Mouse (Mus musculus) lung, embryonic 14.5 days (tissue): ENCODE measurements around the gene Mutyh. TPM values are rescaled to one million over a fixed set of nuclear protein-coding genes. Genes with fewer than 3 reads are reported as not detected.
"Not testable (repeated sequence)": the region's sequence is repeated elsewhere in the genome, so short reads cannot be mapped to it uniquely, and the experiment has no call there.

Experiments used
- ATAC-seq: fragments of 200-750 bp; cut with Nextera tagmentation; 2 replicates; pipeline ENCODE4 v1.8.0; 2017; ENCODE audit warnings: mild to moderate bottlenecking, moderate TSS enrichment, moderate library complexity; ENCODE audit not compliant: insufficient read depth
- DNase-seq: peaks from one replicate; pipeline ENCODE4 v3.0.0-alpha.2; 2015
- H3K27ac ChIP-seq: fragments of 300-500 bp; sonication (generic); 2 replicates; pipeline ENCODE4 v1.5.1; 2014; ENCODE audit warnings: low read depth, mild to moderate bottlenecking, moderate library complexity
- H3K27me3 ChIP-seq: fragments of 300-500 bp; sonication (generic); 2 replicates; pipeline ENCODE4 v1.6.1; 2014; ENCODE audit warnings: low read length, control low read depth; ENCODE audit not compliant: insufficient read depth
- H3K36me3 ChIP-seq: fragments of 300-500 bp; sonication (generic); 2 replicates; pipeline ENCODE4 v1.6.1; 2014; ENCODE audit warnings: control low read depth; ENCODE audit not compliant: insufficient read depth
- H3K4me1 ChIP-seq: fragments of 300-500 bp; sonication (generic); 2 replicates; pipeline ENCODE4 v1.6.1; 2014; ENCODE audit warnings: antibody characterized with exemption, control low read depth; ENCODE audit not compliant: insufficient read depth
- H3K4me2 ChIP-seq: fragments of 300-500 bp; sonication (generic); 2 replicates; pipeline ENCODE4 v1.6.1; 2014; ENCODE audit warnings: mild to moderate bottlenecking
- H3K4me3 ChIP-seq: fragments of 300-500 bp; sonication (generic); 2 replicates; pipeline ENCODE4 v1.5.1; 2014; ENCODE audit warnings: low read depth, low read length
- H3K9ac ChIP-seq: fragments of 300-500 bp; sonication (generic); 2 replicates; pipeline ENCODE4 v1.6.1; 2014
- H3K9me3 ChIP-seq: fragments of 300-500 bp; sonication (generic); 2 replicates; pipeline ENCODE4 v1.6.1; 2016; ENCODE audit warnings: low read depth, low read length, control low read depth
- CTCF ChIP-seq: IDR thresholded peaks from 2 replicates; pipeline ENCODE4 v1.5.1; 2016; ENCODE audit warnings: antibody characterized with exemption, low read depth
- WGBS: fragments of 180-500 bp; shearing (Covaris S2); extraction: QIAGEN DNeasy Blood & Tissue Kit; methylation state at CpG from one replicate; pipeline ENCODE4 v1.1.7; 2014; 5-methylcytosine and 5-hydroxymethylcytosine counted together
- polyA plus RNA-seq: library from polyadenylated mRNA; unstranded; fragments of >200 nt; fragmentation: Nextera tagmentation; extraction: Ambion mirVana; gene quantifications from 2 replicates; pipeline ENCODE4 v1.2.1, GENCODE M21; 2014

The Mutyh gene
- polyA plus RNA-seq, 1 experiment from 2014 or later = 14.7 TPM

DNA sequence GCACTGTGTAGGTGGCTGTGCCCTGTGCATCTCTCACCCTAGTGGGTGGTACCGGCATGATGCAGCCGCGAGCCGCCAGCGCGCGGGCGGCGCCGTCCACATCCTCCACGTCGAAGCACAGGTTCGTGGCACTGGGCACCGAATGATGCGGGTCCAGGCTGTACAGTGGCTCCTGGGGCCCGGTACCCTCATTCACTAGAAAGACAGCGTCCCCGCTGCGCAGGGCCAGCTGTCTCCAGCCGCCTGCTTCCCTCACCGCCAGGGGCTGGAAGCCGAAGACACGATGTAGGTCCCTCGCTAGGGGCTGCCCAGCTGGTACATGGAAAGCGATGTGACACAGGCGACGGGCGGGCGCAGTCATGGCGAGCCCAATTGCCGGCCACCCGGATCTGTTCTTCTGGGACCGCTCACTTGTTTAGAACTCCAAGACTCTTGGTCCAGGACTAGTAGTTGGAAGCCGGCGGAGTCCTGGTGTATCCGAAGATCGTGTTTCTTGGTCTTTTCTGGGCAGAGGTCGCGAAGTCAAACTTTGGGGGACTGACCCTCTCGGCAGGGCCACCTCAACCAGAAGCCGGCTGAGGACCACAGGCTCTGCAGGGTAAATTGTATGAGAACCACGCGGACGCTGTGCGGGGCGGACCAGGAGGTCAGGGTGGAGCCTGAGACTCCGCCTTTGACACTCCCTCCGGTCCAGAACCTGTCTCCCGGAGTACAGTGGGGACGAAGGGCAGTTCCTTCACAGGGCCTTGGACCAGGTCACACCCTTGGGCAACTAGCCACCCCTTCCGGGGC lies 13.6 kb downstream of the Mutyh start:
- WGBS = under 1% methylated on average over 51 of the region's 51 CpGs
- DNase-seq = peak; percentile 74
- peak overlapping the region; percentile 99 for H3K4me2 ChIP-seq
- peak overlapping the region; percentile 51 for H3K4me3 ChIP-seq
- peak; percentile 64 for TF ChIP-seq CTCF
- no peak overlapping the region for H3K27ac ChIP-seq
- peaks cover 7% of the 10 kb centered on the region; the same call in 1 of the 2 replicates for H3K4me1 ChIP-seq
- H3K9ac ChIP-seq = peak overlapping the region; percentile 48
- H3K36me3 ChIP-seq = peaks cover 9% of the 10 kb centered on the region
- no peaks in the 10 kb centered on the region for H3K9me3 ChIP-seq
- ATAC-seq = peak; percentile 83
- H3K27me3 ChIP-seq = peaks cover 12% of the 10 kb centered on the region

DNA sequence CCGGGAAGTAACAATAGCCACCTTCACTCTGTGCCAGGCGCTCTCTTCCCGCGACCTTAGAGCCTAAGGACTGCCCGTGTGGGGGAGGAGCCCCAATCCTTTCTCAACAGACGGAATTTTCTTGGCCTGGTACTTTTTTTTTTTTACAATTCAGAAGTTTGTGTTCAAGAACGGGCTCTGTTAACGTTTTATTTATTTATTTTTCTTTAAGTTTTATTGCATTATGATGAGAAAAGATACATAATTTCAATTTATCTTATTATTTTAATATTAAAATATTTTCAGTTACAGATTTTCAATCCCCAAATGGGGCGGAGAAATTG lies 14.1 kb downstream of the Mutyh start, which contains the start of gene Hpdl:
TSS of gene Hpdl (minus strand) at position 14 of the 323 bp plus-strand sequence.
- Histone ChIP-seq H3K4me3 (peak within 1 kb of the TSS; percentile 51), H3K9ac (peak within 1 kb of the TSS; percentile 48), H3K27ac (no peak within 1 kb of the TSS), H3K9me3 (no peaks in the 10 kb centered on the region), H3K36me3 (peaks cover 9% of the 10 kb centered on the region), H3K4me1 (peaks cover 7% of the 10 kb centered on the region; the same call in 1 of the 2 replicates), H3K4me2 (peak within 1 kb of the TSS; percentile 99), H3K27me3 (peaks cover 12% of the 10 kb centered on the region)
- DNase-seq = no peak
- WGBS = 10% methylated on average over 9 of the region's 9 CpGs
- ATAC-seq = no peak; the same call in 1 of the 2 replicates
- no peak for TF ChIP-seq CTCF

DNA sequence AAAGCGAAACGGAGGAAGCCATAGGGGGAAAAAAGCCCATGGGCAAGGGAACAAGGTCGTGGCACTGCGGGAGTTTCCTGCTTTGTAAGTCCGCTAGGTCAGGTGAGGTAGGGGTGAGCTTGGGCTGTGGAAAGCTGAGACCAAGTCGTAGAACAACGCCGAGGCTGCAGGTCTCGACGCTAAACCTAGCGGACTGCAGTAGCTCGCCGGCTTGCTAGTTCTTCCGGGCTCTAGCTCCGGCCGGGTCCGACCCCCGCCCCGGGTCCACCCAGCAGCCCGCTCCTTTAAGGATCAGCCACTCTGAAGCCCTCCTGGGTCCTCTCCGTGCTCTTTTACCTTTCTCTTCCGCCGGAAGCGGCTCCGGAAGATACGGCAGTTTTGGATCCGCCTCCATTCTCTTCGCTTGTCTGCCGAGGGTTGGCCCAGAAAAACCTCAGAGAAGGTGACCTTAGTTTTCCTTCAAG lies 17.1 kb downstream of the Mutyh start:
- DNase-seq (peak; percentile 79), ATAC-seq (0 out of 2 replicates have a peak, but pooled peaks have one; percentile 16)
- Histone ChIP-seq H3K27me3 (peaks cover 12% of the 10 kb centered on the region), H3K9ac (peak overlapping the region; percentile 74), H3K4me1 (peaks cover 7% of the 10 kb centered on the region; the same call in 1 of the 2 replicates), H3K4me3 (peak overlapping the region; percentile 52), H3K4me2 (peak overlapping the region; percentile 81), H3K9me3 (no peaks in the 10 kb centered on the region), H3K36me3 (no peaks in the 10 kb centered on the region), H3K27ac (peak overlapping the region; percentile 27; the same call in 1 of the 2 replicates)
- 0 out of 2 replicates have a peak, but pooled peaks have one; percentile 1 for TF ChIP-seq CTCF
- WGBS = 1% methylated on average over 29 of the region's 29 CpGs

DNA sequence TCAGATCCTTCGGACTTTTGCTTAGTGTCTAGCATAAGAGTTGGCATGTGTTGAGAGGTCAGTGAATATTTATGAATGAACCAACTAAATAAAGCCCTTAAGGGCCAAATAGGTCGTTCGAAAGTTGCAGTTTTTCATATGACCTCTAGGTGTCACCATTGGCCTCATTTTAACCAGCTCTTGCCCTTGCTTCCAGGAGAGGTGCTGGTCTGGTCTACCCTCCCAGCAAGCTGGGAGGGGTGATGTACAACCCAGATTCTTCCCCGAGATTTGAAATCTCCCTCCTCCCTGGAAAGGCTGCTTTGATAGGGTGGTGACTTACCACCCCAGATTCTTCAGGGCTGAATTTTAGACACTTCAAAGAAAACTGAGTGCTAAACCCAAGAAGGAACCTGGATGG lies 20.3 kb downstream of the Mutyh start:
- peak; percentile 79 for TF ChIP-seq CTCF
- Histone ChIP-seq H3K27ac (no peak overlapping the region), H3K9me3 (no peaks in the 10 kb centered on the region), H3K9ac (no peak overlapping the region), H3K27me3 (no peaks in the 10 kb centered on the region), H3K4me3 (no peak overlapping the region), H3K4me1 (peaks cover 4% of the 10 kb centered on the region; the same call in 1 of the 2 replicates), H3K4me2 (no peak overlapping the region), H3K36me3 (no peaks in the 10 kb centered on the region)
- peak; percentile 47; the same call in 1 of the 2 replicates for ATAC-seq
- peak; percentile 91 for DNase-seq
- 2% methylated on average over 4 of the region's 4 CpGs for WGBS

DNA sequence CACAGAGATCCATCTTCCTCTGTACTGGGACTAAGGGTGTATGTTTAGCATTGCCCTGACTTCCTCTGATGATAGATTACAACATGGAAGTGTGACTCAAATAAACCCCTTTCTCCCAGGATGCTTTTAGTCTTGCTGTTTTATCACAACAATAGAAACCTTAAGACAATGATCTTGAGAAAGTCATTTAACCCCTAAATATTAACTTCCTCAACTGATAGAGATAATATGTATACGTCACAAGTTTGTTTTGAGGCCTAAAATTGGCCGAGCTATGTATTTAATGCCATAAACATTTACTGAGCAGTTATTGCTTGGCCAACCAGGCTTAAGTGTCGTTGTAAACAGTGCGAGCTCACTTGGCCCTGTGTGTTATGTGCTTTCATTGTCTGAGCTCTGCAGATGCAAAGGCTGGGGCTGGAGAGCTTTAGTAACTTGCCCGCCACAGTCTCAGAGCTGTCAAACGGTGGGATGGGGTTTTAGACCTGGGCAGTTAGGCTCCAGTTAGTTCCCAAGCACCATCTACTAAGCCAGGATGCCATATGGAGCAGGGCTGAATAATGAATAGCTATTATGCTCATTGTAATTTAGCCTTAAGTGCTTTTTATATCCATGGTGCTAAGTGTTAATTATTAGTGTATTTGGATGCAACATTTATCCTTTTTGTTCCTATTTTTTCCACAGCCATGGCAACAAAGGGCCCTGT lies 22.0 kb downstream of the Mutyh start:
- TF ChIP-seq CTCF = no peak
- Histone ChIP-seq H3K4me1 (peaks cover 4% of the 10 kb centered on the region; the same call in 1 of the 2 replicates), H3K36me3 (no peaks in the 10 kb centered on the region), H3K9me3 (no peaks in the 10 kb centered on the region), H3K27ac (no peak overlapping the region), H3K27me3 (no peaks in the 10 kb centered on the region), H3K9ac (no peak overlapping the region), H3K4me3 (no peak overlapping the region), H3K4me2 (no peak overlapping the region)
- DNase-seq = peak; percentile 7
- 44% methylated on average over 6 of the region's 6 CpGs for WGBS
- ATAC-seq = no peak

DNA sequence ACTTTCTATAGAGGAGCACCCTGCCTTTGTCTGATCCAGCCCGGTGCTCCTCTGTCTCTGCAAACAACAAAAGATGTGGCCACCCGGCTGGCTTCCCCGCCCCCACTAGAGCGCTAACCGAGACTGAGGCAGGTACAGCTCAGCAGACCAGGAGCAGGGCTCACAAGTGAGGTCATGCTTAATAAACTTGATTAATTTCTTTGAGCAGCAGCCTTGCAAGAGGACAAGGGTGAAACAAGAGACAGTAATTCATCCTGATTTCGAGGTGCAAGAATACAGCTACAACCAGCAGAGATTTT lies 22.5 kb downstream of the Mutyh start:
- TF ChIP-seq CTCF = no peak
- H3K4me2 ChIP-seq = no peak overlapping the region
- peaks cover 3% of the 10 kb centered on the region; the same call in 1 of the 2 replicates for H3K4me1 ChIP-seq
- H3K4me3 ChIP-seq = no peak overlapping the region
- H3K27me3 ChIP-seq = no peaks in the 10 kb centered on the region
- DNase-seq (no peak), ATAC-seq (no peak)
- no peaks in the 10 kb centered on the region for H3K36me3 ChIP-seq
- H3K27ac ChIP-seq = no peak overlapping the region
- no peak overlapping the region for H3K9ac ChIP-seq
- WGBS = 29% methylated on average over 6 of the region's 6 CpGs
- H3K9me3 ChIP-seq = no peaks in the 10 kb centered on the region

DNA sequence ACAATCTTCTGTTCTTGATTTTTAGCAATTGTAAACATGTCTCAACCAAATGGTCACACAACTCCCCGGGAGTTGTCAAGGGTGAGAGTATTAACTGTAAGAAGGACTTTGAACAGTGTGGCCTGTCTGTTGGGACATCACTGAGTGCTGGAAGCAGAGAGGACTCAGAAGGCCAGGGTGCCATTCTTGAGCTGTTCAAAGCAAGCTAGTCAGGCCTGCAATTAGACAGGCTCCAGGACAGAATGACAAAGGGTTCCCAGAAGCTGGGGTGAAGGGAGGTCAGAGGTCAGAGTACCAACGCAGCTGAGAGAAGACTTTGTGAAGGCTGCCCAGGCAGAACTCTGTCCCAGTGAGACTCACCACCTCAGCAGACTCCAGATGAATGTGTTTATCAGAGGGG lies 31.5 kb downstream of the Mutyh start:
- 20% methylated on average over 2 of the region's 2 CpGs for WGBS
- H3K27ac ChIP-seq = no peak overlapping the region

DNA sequence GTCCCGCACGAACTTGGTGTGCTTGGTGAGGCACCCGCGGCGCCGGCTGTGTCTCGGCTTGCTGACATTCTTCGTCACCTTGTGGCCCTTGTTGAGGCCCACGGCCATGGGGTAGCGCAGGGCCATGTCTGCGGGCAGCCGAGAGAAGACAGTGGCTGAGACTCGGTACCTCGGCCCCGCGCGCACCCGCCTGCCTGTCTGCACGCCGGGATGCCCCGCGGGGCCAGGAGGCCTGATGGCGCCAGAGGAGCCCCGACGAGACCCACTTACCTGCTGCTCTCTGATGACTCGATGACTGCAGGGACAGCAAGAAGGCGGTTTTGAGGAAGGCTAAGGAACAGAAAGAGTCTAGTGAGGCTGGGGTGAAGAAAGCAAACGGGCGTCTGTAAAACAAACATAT lies 32.6 kb downstream of the Mutyh start:
- not testable (repeated sequence) for DNase-seq, H3K36me3 ChIP-seq, ATAC-seq, H3K9ac ChIP-seq, H3K4me3 ChIP-seq, H3K4me1 ChIP-seq, H3K27ac ChIP-seq, H3K9me3 ChIP-seq
- Histone ChIP-seq H3K27me3 (peaks cover 11% of the 10 kb centered on the region; the same call in 1 of the 2 replicates), H3K4me2 (peak overlapping the region; percentile 35; the same call in 1 of the 2 replicates)
- WGBS = 8% methylated on average over 19 of the region's 29 CpGs

More for the DNA sequence above, 31.5 kb downstream of the Mutyh start:
- Histone ChIP-seq H3K9me3 (no peaks in the 10 kb centered on the region), H3K4me3 (no peak overlapping the region), H3K9ac (no peak overlapping the region), H3K27me3 (peaks cover 11% of the 10 kb centered on the region; the same call in 1 of the 2 replicates), H3K36me3 (no peaks in the 10 kb centered on the region), H3K4me2 (no peak overlapping the region), H3K4me1 (no peaks in the 10 kb centered on the region)
- no peak for ATAC-seq
- no peak for TF ChIP-seq CTCF
- DNase-seq = no peak
